Mouse (Mus musculus): ENCODE measurements around the gene Gtf2h5. TPM values are rescaled to one million over a fixed set of nuclear protein-coding genes. Genes with fewer than 3 reads are reported as not detected.

The Gtf2h5 gene
- polyA plus RNA-seq, 1 experiment from 2014 or later, result 188 TPM

- WGBS, result under 1% methylated on average over 32 of the region's 76 CpGs
Measured at GRCm38 (mm10) chr17:6106361-6107014, 26.9 kb downstream of the Gtf2h5 start, which contains the start of gene Tulp4. Tulp4 (plus strand) TSS chr17:6106437.

GRCm38 (mm10) chr17:6107015-6107601, 27.5 kb downstream of the Gtf2h5 start:
- peak overlapping the region; percentile 62 for H3K4me3 ChIP-seq (replicated peaks; ENCODE audit: low read depth, low read length)
- H3K36me3 ChIP-seq (ENCODE audit: insufficient read depth, low read length), result no peaks in the 10 kb centered on the region
- H3K4me2 ChIP-seq (ENCODE audit: low read length), result peak overlapping the region; percentile 87
- DNase-seq (ENCODE audit: low spot score) (peak; percentile 61), ATAC-seq (replicated peaks; ENCODE audit: low FRiP score, low read depth) (peak; percentile 18; the same call in 1 of the 2 replicates)
- 1% methylated on average over 37 of the region's 50 CpGs for WGBS
- no peaks in the 10 kb centered on the region for H3K27me3 ChIP-seq (ENCODE audit: insufficient read depth, low read length)
- H3K27ac ChIP-seq, result peak overlapping the region; percentile 86
- 0 out of 2 replicates have a peak, but pooled peaks cover 7% of the 10 kb centered on the region for H3K4me1 ChIP-seq (replicated peaks; ENCODE audit: insufficient read depth, low read length)
- no peak for TF ChIP-seq CTCF (IDR thresholded peaks at IDR 0.05; ENCODE audit: low read depth)
- no peaks in the 10 kb centered on the region for H3K9me3 ChIP-seq (replicated peaks; ENCODE audit: low read length)
- peak overlapping the region; percentile 88 for H3K9ac ChIP-seq (ENCODE audit: low read depth, low read length)

More at GRCm38 (mm10) chr17:6106361-6107014, 26.9 kb downstream of the Gtf2h5 start, which contains the start of gene Tulp4:
- Histone ChIP-seq H3K9ac (ENCODE audit: low read depth, low read length) (peak within 1 kb of the TSS; percentile 88), H3K36me3 (ENCODE audit: insufficient read depth, low read length) (no peaks in the 10 kb centered on the region), H3K4me2 (ENCODE audit: low read length) (peak within 1 kb of the TSS; percentile 87), H3K27ac (peak within 1 kb of the TSS; percentile 86), H3K4me3 (replicated peaks; ENCODE audit: low read depth, low read length) (peak within 1 kb of the TSS; percentile 62), H3K9me3 (replicated peaks; ENCODE audit: low read length) (no peaks in the 10 kb centered on the region), H3K27me3 (ENCODE audit: insufficient read depth, low read length) (no peaks in the 10 kb centered on the region), H3K4me1 (replicated peaks; ENCODE audit: insufficient read depth, low read length) (0 out of 2 replicates have a peak, but pooled peaks cover 7% of the 10 kb centered on the region)
- DNase-seq (ENCODE audit: low spot score), result peak; percentile 91
- TF ChIP-seq CTCF (IDR thresholded peaks at IDR 0.05; ENCODE audit: low read depth), result no peak
- peak; percentile 94 for ATAC-seq (replicated peaks; ENCODE audit: low FRiP score, low read depth)

DNA sequence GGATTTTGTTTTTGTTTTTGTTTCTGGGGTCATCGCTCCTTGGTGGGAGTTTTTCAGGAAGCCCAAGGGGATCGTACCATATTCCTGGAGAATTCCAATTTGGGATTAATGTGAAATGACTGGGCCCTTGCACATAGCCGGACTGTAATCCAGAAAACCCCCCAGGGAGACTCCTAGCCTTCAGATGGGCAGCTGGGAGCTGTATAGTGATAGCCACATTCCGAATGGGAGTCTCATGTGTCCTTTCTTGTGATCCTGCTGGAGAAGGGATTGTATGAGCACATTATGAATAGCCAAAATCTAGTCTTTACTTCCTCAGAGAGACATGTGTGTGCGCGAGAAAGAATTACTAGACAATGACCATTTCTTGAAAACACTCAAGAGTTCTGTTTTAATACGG, 28.6 kb downstream of the Gtf2h5 start:
- ATAC-seq (replicated peaks; ENCODE audit: low FRiP score, low read depth), result no peak
- peak overlapping the region; percentile 62 for H3K4me3 ChIP-seq (replicated peaks; ENCODE audit: low read depth, low read length)
- 0 out of 2 replicates have a peak overlapping the region, but pooled peaks have one; percentile 4 for H3K9ac ChIP-seq (ENCODE audit: low read depth, low read length)
- H3K27me3 ChIP-seq (ENCODE audit: insufficient read depth, low read length), result no peaks in the 10 kb centered on the region
- WGBS, result 35% methylated on average over 7 of the region's 7 CpGs
- H3K4me1 ChIP-seq (replicated peaks; ENCODE audit: insufficient read depth, low read length), result 0 out of 2 replicates have a peak, but pooled peaks cover 7% of the 10 kb centered on the region
- H3K27ac ChIP-seq, result no peak overlapping the region
- peak overlapping the region; percentile 87 for H3K4me2 ChIP-seq (ENCODE audit: low read length)
- H3K9me3 ChIP-seq (replicated peaks; ENCODE audit: low read length), result no peaks in the 10 kb centered on the region
- H3K36me3 ChIP-seq (ENCODE audit: insufficient read depth, low read length), result no peaks in the 10 kb centered on the region
- DNase-seq (ENCODE audit: low spot score), result peak; percentile 17
- TF ChIP-seq CTCF (IDR thresholded peaks at IDR 0.05; ENCODE audit: low read depth), result no peak

GRCm38 (mm10) chr17:6110956-6111355, 31.4 kb downstream of the Gtf2h5 start:
- Histone ChIP-seq H3K9ac (ENCODE audit: low read depth, low read length) (no peak overlapping the region), H3K36me3 (ENCODE audit: insufficient read depth, low read length) (no peaks in the 10 kb centered on the region), H3K4me1 (replicated peaks; ENCODE audit: insufficient read depth, low read length) (0 out of 2 replicates have a peak, but pooled peaks cover 7% of the 10 kb centered on the region), H3K9me3 (replicated peaks; ENCODE audit: low read length) (no peaks in the 10 kb centered on the region), H3K27me3 (ENCODE audit: insufficient read depth, low read length) (no peaks in the 10 kb centered on the region), H3K27ac (no peak overlapping the region), H3K4me3 (replicated peaks; ENCODE audit: low read depth, low read length) (no peak overlapping the region), H3K4me2 (ENCODE audit: low read length) (no peak overlapping the region)
- DNase-seq (ENCODE audit: low spot score), result no peak
- WGBS, result 78% methylated on average over 3 of the region's 3 CpGs
- peak; percentile 49; the same call in 1 of the 2 replicates for TF ChIP-seq CTCF (IDR thresholded peaks at IDR 0.05; ENCODE audit: low read depth)
- no peak for ATAC-seq (replicated peaks; ENCODE audit: low FRiP score, low read depth)

DNA sequence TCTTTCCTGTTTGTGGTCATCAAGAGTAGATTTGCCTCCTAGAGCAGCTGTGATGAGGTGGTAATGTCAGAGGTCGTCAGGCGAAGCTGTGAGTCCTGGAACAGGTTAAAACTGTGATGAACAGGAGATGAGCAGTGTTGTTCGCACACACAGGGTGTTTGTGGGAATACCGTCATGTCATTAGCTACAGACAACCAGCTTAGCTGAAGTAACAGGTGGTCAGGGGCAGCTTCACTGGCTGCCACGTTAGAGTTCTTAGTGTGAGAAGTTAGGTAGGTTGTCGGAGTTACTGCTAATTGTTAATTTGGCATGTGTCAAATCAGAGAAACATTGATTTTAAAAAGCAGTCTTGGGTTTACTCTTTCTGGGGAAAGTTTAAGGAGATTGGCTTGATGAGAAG, 34.1 kb downstream of the Gtf2h5 start:
- ATAC-seq (replicated peaks; ENCODE audit: low FRiP score, low read depth) (no peak), DNase-seq (ENCODE audit: low spot score) (no peak)
- Histone ChIP-seq H3K9ac (ENCODE audit: low read depth, low read length) (no peak overlapping the region), H3K4me2 (ENCODE audit: low read length) (no peak overlapping the region), H3K27me3 (ENCODE audit: insufficient read depth, low read length) (no peaks in the 10 kb centered on the region), H3K9me3 (replicated peaks; ENCODE audit: low read length) (no peaks in the 10 kb centered on the region), H3K27ac (no peak overlapping the region), H3K4me3 (replicated peaks; ENCODE audit: low read depth, low read length) (no peak overlapping the region), H3K36me3 (ENCODE audit: insufficient read depth, low read length) (no peaks in the 10 kb centered on the region), H3K4me1 (replicated peaks; ENCODE audit: insufficient read depth, low read length) (0 out of 2 replicates have a peak, but pooled peaks cover 3% of the 10 kb centered on the region)
- no peak for TF ChIP-seq CTCF (IDR thresholded peaks at IDR 0.05; ENCODE audit: low read depth)
- 84% methylated on average over 6 of the region's 6 CpGs for WGBS

DNA sequence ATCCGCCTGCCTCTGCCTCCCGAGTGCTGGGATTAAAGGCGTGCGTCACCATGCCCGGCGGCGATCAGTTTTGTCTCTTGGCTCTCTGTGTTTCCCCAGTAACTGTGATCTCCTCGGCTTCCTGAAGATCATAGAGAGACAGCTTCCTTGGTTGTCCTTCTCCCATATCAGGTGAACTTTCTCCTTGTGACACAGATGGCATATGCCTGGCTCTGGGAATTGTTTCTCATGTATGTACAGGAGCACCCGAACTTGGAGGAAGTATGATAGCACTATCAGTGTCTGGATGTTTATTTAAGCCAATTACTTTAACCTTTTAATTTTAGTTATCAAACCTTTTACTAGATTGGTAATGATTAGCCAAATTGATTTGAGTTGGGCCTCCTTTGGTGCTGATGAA, 35.5 kb downstream of the Gtf2h5 start:
- H3K27ac ChIP-seq, result no peak overlapping the region
- H3K4me2 ChIP-seq (ENCODE audit: low read length), result no peak overlapping the region
- no peaks in the 10 kb centered on the region for H3K36me3 ChIP-seq (ENCODE audit: insufficient read depth, low read length)
- H3K9me3 ChIP-seq (replicated peaks; ENCODE audit: low read length), result no peaks in the 10 kb centered on the region
- H3K27me3 ChIP-seq (ENCODE audit: insufficient read depth, low read length), result no peaks in the 10 kb centered on the region
- H3K4me3 ChIP-seq (replicated peaks; ENCODE audit: low read depth, low read length), result no peak overlapping the region
- no peak overlapping the region for H3K9ac ChIP-seq (ENCODE audit: low read depth, low read length)
- H3K4me1 ChIP-seq (replicated peaks; ENCODE audit: insufficient read depth, low read length), result 0 out of 2 replicates have a peak, but pooled peaks cover 2% of the 10 kb centered on the region
- DNase-seq (ENCODE audit: low spot score), result no peak
- WGBS, result 89% methylated on average over 9 of the region's 9 CpGs
- ATAC-seq (replicated peaks; ENCODE audit: low FRiP score, low read depth), result no peak
- no peak for TF ChIP-seq CTCF (IDR thresholded peaks at IDR 0.05; ENCODE audit: low read depth)
